Mouse (Mus musculus): ENCODE data around the gene Ubxn6.

Gene Ubxn6

DNA sequence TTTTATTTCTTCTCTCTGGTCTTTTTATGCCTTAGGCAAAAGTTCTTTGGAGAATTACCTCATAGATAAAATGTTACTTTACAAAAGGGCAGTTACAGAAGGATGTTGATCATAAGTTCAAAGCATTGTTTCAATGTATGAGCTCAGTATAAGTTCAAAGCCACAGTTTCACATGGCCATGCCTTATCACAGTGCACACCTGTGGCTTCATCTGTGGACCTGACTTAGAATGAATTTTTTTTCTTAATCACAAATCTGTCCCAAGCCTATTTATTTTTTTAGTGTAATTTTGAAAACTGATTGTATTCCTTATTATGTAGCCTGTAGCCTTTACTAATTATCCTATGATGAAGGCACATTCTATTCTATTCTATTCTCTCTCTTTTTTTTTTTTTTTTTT lies 19.9 kb downstream of the Ubxn6 start:
- no peak for DNase-seq

DNA sequence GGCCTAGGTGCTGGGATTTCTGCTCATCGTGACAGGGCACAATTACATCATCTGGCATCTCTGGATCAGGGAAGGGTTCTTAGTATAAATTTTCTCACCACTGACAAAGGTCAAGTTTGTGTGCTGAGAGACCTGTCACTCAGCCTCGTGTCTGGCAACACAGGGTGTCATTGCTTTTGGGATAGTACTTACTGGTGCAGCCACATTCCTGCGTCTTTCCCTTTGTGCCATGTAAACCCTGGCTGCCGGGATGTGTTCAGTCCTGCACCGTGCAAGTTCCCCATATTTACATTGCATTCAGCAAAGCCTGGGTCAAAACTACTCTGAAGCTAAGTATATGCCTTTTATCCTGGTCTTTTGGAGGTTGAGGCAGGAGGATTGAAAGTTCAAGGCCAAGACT lies 23.5 kb downstream of the Ubxn6 start:
- no peak for DNase-seq

DNA sequence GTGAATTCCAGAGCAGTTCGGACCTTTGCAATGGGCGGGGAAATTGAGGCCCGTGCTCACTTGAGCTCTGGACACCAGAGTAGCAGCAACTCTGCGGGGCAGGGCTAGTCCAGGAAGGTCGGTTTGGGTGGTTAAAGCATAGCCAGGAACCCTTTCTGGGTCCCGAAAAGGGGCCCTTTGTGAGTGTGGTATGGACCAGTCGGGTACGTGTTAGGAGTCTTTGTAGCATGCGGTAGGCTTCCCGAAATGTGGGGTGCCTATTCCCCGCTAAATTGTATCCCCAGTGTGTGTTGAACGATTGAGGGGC lies 34.0 kb downstream of the Ubxn6 start:
- no peak for DNase-seq

DNA sequence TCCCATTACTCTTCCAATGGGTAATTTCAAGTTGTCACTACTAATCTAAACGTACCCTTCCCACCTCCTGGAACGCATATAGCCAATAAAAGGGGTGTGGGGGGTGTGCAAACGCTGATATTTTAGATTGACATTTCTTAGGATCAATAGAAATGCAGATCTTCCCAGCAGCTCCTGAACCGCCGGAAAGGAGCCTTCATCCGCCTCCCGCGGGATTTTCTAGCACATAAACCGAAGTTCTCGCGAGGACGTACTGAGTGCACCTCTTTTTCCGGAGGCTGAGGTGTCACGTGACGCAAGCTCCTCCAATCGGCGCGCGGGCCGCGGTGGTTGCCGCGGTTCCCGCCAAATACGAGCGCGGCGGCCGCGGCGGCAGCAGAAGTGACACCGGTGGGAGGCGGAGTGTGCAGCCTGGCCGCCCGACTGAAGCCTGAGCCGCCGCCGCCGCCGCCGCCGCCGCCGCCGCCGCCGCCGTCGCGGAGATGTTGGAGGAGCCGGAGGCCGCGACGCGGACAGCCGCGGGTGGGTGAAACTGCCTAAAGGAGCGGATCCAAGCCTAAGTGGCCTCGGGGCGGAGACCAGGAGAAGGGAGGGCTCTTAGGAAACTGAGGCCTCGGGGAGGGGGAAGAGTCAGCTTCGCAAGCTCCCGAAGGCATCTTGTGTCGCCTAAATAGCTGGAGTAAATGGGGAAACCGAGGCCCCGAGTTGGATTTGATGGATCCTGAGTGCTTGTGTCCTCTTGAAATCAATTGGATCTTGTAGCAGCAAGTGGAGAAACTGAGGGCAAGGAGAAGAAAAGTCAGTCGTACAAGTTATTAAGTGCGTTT lies 34.6 kb downstream of the Ubxn6 start, which contains the start of gene Chaf1a:
Gene Chaf1a (plus strand): TSS at position 410 of the 827 bp plus-strand sequence.
- peak; percentile 99 for DNase-seq

DNA sequence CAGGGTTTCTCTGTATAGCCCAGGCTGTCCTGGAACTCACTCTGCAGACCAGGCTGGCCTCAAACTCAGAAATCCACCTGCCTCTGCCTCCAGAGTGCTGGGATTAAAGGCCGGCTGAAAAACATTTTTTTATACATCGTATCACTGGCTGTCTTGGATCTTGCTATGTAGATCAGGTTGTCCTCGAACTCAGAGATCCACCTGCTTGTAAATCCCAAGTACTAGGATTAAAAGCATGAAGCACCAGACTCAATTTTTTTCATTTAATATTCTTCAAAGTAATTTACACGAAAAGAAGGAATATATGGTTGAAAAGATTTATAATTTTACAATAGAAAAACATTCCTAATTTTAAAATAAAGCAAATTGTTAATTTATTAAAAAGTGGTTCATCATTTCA lies 35.5 kb downstream of the Ubxn6 start:
- DNase-seq: no peak

DNA sequence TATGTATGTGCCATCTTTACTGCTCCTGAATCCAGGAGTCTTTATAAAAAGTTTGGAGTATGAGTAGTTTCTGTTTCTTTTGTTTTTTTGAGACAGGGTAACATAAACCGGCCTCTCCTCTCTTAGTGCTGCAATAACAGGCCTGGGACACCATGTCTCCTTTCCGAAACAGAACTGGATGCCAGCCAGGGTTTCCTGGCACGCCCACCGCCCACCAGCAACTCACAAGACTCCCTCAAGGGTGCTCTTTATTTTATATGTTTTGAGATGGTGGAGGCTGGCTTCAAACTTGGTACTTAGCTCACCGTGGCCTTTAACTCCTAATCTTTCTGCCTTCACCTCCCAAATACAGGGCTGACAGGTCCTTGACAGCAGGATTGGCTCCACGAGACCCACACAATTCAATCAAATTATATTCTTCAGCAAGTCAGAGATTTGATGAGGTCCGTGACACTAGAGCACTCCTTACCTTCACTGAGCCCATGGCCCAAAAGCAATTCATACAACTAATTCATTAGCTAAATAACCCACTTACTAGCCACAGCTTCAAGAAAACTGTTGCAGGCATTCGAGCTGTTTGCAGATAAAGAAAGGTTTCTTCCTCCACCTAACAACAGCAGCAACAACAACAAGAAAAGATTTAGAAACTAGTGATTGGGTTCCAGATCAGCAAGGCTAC lies 36.1 kb downstream of the Ubxn6 start:
- DNase-seq: no peak

DNA sequence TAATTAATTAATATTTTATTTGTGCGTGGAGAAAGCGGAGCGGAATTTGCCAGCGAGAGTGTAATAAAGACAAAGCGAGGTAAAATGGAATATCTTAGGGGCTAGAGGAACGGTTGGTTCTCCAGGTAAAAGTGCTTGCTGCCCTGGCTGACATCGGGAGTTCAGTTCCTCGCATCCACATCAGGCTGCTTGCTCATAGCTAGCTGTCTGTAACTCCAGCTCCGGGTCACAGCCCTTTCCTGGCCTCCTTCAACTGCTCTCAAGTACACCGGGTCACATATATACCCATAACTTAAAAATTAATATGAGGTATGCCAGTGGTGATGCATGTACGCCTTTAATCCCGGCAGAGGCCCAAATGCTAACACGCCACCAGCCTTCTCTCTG lies 37.9 kb downstream of the Ubxn6 start:
- DNase-seq: no peak

DNA sequence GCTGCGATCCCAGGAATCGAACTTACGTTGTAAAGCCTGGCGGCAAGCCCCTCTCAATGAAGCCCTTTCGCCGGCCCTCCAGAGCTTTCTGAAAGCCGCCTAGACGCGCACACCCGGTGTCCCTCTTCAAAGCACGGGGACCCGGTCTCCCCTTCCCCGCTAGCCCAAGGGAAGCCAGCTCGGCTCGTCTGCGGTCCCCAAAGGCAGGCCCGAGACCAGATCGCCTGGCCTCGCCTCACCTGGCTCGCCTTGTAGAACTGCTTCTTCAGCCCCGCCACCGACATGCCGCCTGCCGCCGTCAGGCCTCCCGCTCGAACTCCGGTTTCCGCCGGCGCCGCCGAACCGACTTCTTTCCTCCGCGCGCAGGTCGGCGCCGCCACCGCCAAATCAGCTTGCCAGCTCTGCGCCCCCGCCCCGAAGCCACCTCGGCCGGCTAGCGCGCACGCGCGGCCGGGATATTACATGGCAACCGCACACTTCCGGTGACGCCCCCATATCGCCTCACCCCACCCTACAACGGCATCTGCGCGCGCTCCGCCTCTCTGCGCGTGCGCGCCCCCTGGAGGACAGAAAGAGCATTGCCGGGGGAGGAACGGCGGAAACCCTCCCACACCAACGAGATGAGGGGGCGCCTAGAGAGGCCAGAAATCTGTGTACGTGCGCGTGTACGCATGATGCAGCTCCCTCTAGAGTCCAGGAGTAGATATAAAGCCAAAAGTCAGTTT lies 38.5 kb downstream of the Ubxn6 start, which contains the start of gene Sh3gl1:
Gene Sh3gl1 (minus strand): TSS at position 460 of the 725 bp plus-strand sequence.
- peak; percentile 99 for DNase-seq

DNA sequence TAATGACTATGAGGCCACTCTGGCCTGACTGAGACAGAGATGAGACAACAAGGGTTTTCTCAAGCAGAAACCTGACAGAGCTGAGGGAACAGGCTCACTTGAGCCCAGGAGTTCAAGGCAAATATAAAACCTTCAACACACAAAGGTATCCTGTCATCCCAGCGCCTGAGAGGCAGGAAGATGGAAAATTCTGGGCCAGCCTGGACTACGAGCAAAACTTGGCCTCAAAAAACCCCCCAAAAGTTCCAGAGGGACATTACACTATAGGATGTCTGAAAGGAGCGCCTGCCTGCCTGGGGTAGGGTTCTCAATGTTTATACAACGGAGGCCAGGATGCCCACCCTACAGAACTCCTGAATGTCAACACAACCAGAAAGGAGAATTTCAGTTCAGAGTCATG lies 39.6 kb downstream of the Ubxn6 start:
- DNase-seq: no peak

DNA sequence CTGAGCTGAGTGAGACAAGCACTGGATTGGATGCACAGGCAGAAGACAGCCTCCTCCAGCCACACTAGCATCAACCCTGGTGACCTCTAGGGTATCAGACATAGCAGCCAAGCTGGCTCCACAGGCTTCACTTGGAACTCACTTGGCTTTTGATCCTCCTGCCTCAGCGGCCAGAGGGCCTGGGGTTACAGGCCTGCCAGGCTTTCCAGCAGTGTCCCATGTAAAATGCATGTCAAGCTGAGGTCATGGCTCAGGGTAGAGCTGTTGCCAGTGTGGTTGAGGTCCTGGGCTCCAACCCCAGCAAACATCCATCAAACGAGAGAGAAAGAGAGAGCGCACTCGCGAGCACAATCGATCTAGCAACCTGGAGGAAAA lies 40.1 kb downstream of the Ubxn6 start:
- DNase-seq: no peak

DNA sequence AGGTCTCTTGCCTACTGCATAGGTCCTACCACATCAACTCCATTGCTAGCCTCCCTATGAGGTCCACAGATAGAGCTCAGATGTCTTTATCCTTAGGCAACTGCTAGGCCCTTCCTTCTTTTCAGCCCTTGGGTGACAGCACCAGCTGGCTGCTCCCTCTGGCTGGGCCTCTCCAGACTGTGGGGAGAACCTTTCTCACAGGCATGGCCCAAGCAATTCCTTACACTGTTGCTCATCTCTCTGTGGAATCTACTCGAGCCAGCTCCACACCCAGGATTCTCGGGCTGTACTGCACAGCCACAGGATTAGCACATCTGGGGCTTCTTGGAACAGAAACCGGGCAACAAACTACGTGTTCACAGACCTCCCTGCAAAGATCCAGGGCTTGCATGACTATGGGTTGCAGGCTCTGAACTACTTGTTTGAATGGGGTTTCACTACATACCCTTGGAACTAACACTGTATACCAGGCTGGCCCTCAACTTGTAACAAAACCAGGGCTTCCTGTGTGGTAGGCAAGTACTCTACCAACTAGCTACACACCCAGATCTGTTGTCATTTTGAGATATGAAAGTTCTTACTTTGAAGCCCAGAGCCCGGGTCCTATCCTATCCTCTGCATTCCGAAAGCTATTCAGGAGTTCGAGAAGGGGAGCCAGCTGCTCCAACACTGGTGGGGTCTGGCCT lies 40.6 kb downstream of the Ubxn6 start:
- DNase-seq: no peak

DNA sequence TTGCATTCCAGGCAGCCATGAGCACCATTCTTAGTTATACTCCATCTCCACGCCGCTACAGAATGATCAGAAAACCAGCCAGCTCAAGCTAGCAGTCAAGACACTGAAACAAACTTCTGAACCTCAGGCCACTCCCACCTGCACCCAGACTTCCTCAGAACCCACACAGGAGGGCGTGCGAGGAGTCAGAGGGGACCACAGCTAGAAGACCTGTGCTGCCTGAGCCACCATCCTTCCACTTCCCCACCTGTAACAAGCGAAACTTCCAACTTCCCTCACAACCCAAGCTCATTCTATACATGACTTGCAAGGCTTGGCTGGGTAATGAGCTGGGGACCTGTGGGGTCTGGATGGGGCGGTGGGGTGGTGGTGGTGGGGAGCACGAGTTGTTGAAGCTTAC lies 42.0 kb downstream of the Ubxn6 start:
- no peak for DNase-seq

DNA sequence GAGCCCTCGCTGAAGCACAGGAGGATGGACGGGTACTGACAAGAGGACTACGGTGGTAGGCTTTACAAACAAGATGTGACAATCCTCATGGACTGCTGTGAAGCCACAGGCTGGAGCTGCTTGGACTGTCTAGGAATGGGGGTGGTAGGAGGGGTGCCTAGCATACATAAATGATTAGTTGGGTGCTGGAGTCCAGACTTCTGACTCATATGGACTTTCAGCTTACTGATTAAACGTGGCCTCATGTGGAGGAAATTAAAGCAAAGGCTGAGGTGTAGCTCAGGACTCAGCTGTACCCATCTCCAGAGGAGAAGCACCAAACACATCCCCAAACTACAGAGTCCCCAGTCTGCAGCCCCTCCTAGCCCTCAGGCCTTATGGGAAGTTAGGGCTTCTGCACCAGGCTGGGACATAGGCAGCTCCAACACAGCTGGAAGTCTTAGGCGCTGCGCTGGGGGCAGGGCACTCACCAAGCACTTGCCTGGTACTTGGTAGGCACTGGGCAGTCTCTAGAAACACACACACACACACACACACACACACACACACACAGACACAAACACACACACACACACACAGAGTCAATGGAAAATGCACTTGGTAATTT lies 42.6 kb downstream of the Ubxn6 start:
- DNase-seq: no peak

DNA sequence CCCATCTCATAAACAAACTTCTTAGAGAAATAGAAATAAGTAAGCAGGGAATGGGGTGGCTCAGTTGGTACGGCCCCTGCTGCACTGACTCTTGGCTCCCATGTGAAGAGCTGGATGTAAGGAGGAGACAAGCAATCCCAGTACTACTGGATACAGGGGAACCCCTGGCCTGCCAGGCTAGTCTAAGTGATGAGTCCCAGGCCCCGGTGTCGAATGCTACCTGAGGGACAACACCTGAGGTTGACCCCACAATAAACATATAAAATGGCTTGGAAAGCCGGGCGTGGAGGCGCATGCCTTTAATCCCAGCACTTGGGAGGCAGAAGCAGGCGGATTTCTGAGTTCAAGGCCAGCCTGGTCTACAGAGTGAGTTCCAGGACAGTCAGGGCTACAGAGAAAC lies 43.4 kb downstream of the Ubxn6 start:
- DNase-seq: no peak

DNA sequence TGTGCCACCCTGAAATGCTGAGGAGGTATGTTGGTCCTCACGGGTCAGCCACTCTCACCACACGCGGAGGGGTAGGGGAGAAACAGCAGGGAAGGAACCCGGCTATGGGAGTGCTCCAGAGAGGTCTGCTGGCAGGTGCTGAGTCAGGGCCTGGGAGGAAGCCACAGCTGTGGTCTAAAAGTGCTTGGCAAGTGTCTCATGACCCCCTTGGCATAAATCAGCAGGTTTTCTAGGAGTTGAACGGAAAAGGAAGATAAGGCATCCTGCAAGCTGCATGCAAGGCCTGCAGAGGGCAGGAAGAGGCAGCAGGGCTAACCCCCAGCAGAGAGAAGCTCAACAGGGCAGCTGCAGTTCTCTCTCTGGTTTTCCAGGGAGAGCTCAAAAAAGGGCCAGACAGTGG lies 43.9 kb downstream of the Ubxn6 start:
- DNase-seq: peak; percentile 79

DNA sequence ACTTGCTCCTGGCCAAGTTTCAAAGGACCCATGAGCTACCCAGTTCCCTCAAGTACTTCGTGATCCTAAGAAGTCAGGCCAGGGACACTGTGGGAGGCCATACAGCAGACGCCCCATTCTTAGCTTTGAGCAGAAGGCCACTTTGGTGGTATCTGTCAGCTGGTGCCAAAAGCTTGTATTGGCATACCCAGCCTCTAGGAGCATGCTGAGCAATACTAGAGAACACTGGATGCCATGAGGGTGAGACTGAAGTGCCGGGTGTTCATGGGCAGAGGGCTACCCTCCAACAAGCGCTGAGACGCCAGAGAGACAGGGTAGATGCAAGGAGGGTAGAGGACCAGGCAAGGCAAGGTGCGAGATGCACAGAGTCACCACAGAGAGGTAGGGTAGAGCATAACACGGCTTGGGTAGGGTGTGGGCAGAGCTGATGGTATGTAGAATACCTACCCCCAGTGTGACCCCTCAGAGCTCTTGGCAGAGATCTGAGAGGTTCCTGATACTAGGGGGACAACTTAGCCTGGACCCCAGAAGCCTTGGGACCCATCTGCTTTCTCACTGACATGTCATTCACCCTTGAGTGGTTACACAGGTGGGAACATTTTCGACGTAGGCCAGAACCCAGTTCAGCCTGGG lies 44.5 kb downstream of the Ubxn6 start:
- DNase-seq: no peak

DNA sequence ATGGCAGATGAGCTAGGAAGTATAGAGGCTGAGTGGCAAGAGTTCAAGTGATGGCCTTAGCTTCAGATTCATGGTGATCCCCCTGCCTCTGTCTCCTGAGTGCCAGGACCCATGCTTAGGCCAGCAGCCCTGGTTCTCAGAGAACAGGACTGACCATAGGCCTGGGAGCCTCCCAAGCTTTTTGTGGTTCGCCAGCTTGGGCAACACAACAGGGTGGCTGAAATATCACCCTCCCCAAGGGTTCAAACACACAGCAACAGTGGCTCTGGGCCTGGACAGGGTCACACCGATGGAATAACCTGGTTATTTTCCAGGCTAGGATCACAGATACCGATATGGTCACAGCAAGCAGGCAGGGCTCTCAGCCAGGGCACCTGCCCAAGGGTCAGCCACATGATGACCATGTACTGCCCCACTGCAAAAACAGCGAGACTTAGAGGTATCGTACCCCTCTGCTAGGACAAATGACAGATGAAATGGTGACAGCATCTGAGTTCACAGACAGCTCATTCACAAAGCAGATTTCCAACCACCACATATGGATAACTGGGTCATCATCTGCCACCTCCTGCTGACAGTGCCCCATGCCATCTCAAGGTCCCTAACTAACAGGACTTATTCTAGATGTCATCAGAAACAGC lies 46.9 kb downstream of the Ubxn6 start:
- DNase-seq: no peak

DNA sequence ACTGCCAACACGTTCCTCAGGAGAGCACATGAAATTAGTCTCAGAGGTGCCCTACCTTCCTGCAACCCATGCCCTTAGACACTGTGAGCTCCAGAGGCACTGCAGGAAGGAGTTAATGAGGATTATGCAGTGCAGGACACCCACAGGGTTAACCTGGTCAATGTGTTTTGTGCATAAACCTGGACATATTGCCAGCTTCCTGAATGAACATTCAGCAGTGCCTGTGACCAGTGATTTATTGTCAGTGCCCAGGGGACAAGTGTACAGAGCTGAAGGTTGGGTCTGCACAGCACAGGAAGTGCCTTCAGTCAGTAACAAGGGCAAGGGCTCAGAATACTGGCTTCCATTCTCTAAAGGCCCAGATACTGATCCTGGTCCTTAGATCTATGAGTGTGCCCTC lies 47.9 kb downstream of the Ubxn6 start:
- DNase-seq: no peak

DNA sequence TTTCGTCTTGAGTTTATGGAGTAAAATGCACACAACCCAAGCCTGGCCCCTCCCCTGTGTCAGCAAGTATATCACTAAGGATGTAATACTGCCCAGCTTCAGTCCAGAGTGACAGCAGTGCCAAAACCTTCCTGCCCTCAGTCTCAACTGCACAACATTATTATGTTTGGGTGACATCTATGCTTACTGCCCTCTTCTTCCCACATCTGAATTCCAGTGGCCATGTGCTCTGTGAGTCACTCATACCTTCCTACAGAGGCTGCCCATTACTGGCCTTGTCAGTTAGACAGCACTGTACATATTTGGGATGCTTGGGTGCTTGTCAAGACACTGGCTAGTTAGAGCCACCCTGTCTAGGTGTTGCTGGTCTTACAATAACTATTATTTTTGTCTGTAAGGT lies 48.5 kb downstream of the Ubxn6 start:
- DNase-seq: no peak

DNA sequence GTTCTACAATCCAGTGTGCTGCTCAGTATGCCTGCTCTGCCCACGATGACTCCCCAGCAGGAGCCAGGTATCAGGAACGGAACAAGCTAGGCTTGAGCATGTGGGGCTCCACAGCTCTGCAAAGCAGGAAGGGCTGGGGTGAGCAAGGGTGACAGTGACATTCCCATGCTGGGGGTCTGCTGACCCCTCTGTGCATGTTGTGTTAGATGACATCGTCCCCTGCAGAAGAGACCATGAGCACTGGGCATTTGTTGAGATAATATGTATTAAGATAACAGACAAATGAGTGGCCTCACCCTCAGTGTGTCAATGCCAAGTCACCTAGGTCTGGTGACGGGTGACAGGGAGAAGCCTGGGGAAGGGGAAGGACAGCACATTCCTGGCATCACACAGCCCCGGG lies 49.9 kb downstream of the Ubxn6 start:
- peak; percentile 5 for DNase-seq

DNA sequence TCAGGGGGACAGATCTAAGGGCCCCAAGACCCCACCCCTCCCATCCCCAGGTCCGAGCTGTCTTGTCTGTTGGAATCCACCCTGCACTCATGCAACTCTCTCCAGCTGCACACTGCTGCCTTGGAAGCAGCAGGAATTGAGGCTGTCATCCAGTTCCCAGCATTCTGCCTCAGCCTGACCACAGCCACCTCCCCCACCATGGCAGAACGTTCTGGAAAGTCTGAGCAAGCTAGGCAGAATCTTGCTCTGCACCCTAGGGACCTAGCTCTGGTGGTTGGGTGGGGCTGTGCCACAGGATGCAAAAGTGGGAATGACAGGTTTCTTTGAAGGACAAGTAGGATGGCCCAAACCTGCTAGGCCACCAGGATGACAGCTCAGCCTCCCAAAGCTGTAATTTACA lies 50.4 kb downstream of the Ubxn6 start:
- DNase-seq: peak; percentile 11

DNA sequence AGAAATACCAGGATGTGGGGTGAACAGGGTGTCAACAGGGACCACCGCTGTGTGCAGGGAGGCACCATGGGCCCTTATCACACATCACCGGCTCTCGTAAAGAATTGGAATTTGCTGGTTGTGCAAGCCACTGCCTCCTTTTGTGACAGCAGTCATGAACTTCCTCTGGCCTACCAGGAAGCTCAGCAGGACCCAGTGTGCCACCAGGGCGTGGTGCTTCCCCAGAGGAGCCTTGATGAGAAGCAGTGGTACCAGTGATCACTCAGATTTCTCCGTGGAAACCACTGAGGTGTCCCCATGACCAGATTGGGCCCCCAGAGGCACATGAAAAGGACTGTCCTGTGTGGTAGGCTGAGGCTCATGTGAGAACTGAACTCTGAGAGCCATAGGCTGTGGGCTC lies 51.4 kb downstream of the Ubxn6 start:
- no peak for DNase-seq
